Mouse (Mus musculus): ENCODE data around the gene Chrne. TPM values are rescaled to one million over a fixed set of nuclear protein-coding genes. Genes with fewer than 3 reads are reported as not detected.

Gene Chrne
- polyA plus RNA-seq, 1 experiment from 2014 or later: not detected

DNA sequence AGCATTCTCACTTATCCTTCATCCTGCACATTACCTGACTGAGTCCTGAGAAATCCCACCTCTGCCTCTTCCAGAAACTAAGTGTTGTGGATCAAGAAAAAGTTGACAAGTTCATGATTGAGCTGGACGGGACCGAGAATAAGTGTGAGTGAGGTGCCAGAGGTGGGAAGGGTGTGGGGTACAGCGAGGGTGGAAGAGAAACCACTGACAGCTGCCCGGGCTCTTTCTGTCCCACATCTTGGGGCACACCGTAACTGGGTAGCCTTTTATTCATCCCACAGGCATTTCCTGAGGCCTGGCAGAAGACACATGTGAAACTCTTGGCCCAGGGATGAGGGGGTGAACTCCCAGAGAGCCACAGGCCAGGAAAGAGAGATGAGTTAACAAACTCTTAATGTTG, 39.5 kb upstream of the Chrne start:
- Histone ChIP-seq H3K4me1 (ENCODE audit: control insufficient read depth, low read depth, low read length) (peaks cover 20% of the 10 kb centered on the region), H3K36me3 (ENCODE audit: control insufficient read depth, insufficient read depth) (peaks cover 10% of the 10 kb centered on the region), H3K9me3 (replicated peaks; ENCODE audit: control insufficient read depth, low read length) (no peaks in the 10 kb centered on the region), H3K27ac (ENCODE audit: low read length) (no peak overlapping the region), H3K27me3 (ENCODE audit: control insufficient read depth, insufficient read depth, low read depth, low read length) (peaks cover 2% of the 10 kb centered on the region; the same call in 1 of the 2 replicates), H3K9ac (ENCODE audit: low read depth, low read length) (no peak overlapping the region), H3K4me3 (ENCODE audit: low read depth, low read length) (no peak overlapping the region), H3K4me2 (ENCODE audit: low read depth, low read length) (no peak overlapping the region)
- 75% methylated on average over 5 of the region's 5 CpGs for WGBS (ENCODE audit: insufficient replicate concordance)
- ATAC-seq (ENCODE audit: low read depth): no peak

- no peak overlapping the region for H3K9ac ChIP-seq (ENCODE audit: low read depth, low read length)
- ATAC-seq (ENCODE audit: low read depth): no peak
- H3K4me2 ChIP-seq (ENCODE audit: low read depth, low read length): no peak overlapping the region
- 59% methylated on average over 9 of the region's 9 CpGs for WGBS (ENCODE audit: insufficient replicate concordance)
- no peaks in the 10 kb centered on the region for H3K9me3 ChIP-seq (replicated peaks; ENCODE audit: control insufficient read depth, low read length)
- no peak overlapping the region for H3K4me3 ChIP-seq (ENCODE audit: low read depth, low read length)
- peaks cover 21% of the 10 kb centered on the region for H3K4me1 ChIP-seq (ENCODE audit: control insufficient read depth, low read depth, low read length)
- peaks cover 8% of the 10 kb centered on the region for H3K36me3 ChIP-seq (ENCODE audit: control insufficient read depth, insufficient read depth)
- H3K27ac ChIP-seq (ENCODE audit: low read length): no peak overlapping the region
- peaks cover 2% of the 10 kb centered on the region; the same call in 1 of the 2 replicates for H3K27me3 ChIP-seq (ENCODE audit: control insufficient read depth, insufficient read depth, low read depth, low read length)
Observed at GRCm38 (mm10) chr11:70657991-70658390, 39.0 kb upstream of the Chrne start.

DNA sequence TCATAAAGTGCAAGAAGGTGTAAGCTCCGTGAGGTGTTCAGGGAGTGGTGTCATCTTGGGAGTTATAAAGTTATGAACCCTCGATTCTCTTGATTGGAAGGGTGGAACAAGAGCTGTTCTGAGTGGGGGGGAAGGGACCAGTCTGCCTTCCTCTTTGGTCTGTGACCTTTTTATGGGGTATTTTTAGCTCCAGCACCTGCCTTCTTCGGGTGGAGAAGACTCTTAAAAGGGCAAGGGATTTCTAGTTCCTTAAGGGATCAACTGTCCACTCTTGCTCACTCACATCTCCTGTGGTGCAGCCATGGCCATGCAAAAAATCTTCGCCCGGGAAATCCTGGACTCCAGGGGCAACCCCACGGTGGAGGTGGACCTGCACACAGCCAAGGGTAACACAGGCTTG, 38.6 kb upstream of the Chrne start:
- Histone ChIP-seq H3K36me3 (ENCODE audit: control insufficient read depth, insufficient read depth) (peaks cover 5% of the 10 kb centered on the region; the same call in 1 of the 2 replicates), H3K4me3 (ENCODE audit: low read depth, low read length) (no peak overlapping the region), H3K4me2 (ENCODE audit: low read depth, low read length) (no peak overlapping the region), H3K9me3 (replicated peaks; ENCODE audit: control insufficient read depth, low read length) (no peaks in the 10 kb centered on the region), H3K27ac (ENCODE audit: low read length) (no peak overlapping the region), H3K9ac (ENCODE audit: low read depth, low read length) (no peak overlapping the region), H3K27me3 (ENCODE audit: control insufficient read depth, insufficient read depth, low read depth, low read length) (peaks cover 2% of the 10 kb centered on the region; the same call in 1 of the 2 replicates), H3K4me1 (ENCODE audit: control insufficient read depth, low read depth, low read length) (peaks cover 25% of the 10 kb centered on the region)
- 42% methylated on average over 6 of the region's 6 CpGs for WGBS (ENCODE audit: insufficient replicate concordance)
- no peak for ATAC-seq (ENCODE audit: low read depth)

- 17% methylated on average over 3 of the region's 3 CpGs for WGBS (ENCODE audit: insufficient replicate concordance)
- no peak for ATAC-seq (ENCODE audit: low read depth)
Observed at GRCm38 (mm10) chr11:70656964-70657363, 37.9 kb upstream of the Chrne start, which contains the start of gene Eno3. Eno3 (plus strand) TSS chr11:70657202.

GRCm38 (mm10) chr11:70656456-70656927, 37.5 kb upstream of the Chrne start:
- peaks cover 36% of the 10 kb centered on the region for H3K4me1 ChIP-seq (ENCODE audit: control insufficient read depth, low read depth, low read length)
- H3K9me3 ChIP-seq (replicated peaks; ENCODE audit: control insufficient read depth, low read length): no peaks in the 10 kb centered on the region
- peak overlapping the region; percentile 100; the same call in 1 of the 2 replicates for H3K9ac ChIP-seq (ENCODE audit: low read depth, low read length)
- whole genome bisulfite sequencing (ENCODE audit: insufficient replicate concordance): 25% methylated on average over 16 of the region's 16 CpGs
- H3K27ac ChIP-seq (ENCODE audit: low read length): peak overlapping the region; percentile 2; the same call in 1 of the 2 replicates
- H3K4me3 ChIP-seq (ENCODE audit: low read depth, low read length): peak overlapping the region; percentile 99
- no peak for ATAC-seq (ENCODE audit: low read depth)
- peaks cover 2% of the 10 kb centered on the region; the same call in 1 of the 2 replicates for H3K27me3 ChIP-seq (ENCODE audit: control insufficient read depth, insufficient read depth, low read depth, low read length)
- H3K36me3 ChIP-seq (ENCODE audit: control insufficient read depth, insufficient read depth): peaks cover 12% of the 10 kb centered on the region
- H3K4me2 ChIP-seq (ENCODE audit: low read depth, low read length): peak overlapping the region; percentile 92

More at GRCm38 (mm10) chr11:70656964-70657363, 37.9 kb upstream of the Chrne start, which contains the start of gene Eno3:
- Histone ChIP-seq H3K4me3 (ENCODE audit: low read depth, low read length) (peak within 1 kb of the TSS; percentile 99), H3K9ac (ENCODE audit: low read depth, low read length) (peak within 1 kb of the TSS; percentile 100), H3K4me2 (ENCODE audit: low read depth, low read length) (peak within 1 kb of the TSS; percentile 92), H3K36me3 (ENCODE audit: control insufficient read depth, insufficient read depth) (peaks cover 7% of the 10 kb centered on the region), H3K27ac (ENCODE audit: low read length) (peak within 1 kb of the TSS; percentile 99), H3K27me3 (ENCODE audit: control insufficient read depth, insufficient read depth, low read depth, low read length) (peaks cover 2% of the 10 kb centered on the region; the same call in 1 of the 2 replicates), H3K9me3 (replicated peaks; ENCODE audit: control insufficient read depth, low read length) (no peaks in the 10 kb centered on the region), H3K4me1 (ENCODE audit: control insufficient read depth, low read depth, low read length) (peaks cover 31% of the 10 kb centered on the region)

DNA sequence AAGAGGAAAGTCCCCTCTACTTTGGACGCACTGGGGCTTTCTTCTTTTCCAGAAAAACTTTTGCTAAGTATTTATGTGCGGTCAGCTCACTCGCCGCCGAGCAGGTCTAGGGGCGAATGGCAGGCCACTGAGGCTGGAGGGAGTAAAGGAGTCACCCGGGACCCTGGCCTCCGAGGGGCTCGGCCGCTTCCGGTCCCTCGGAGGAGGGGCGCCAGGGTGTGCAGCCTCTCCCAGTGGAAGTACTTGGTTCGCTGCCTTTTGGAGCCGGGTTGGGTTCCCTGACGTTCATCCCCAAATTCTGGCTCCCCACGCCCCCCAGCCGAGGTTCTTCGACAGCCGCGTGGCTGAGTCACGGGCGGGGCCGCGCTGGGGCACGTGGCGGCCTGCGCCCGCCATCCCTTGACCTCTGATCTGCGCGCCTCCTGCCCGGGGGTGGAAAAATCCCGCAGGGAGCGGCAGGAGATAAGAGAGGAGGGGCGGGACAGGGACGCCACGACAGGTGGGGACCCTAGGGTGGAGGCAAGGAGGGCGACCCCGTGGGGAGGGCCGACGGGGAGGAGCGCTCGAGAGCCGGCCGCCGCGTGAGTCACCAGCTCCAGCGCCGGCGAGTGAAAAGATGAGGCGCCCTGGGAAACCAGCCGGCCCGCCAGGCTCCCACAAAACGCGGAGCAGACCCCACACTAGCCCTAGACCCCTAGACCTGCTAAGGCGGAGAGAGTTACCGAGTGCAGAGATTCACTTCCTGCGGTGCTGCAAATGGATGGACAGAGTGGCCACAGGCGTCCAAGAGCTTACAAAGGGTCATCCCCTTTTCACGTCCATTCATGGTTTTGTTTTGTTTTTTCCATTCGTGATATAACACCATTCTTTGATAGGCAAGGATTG, 36.8 kb upstream of the Chrne start:
- Histone ChIP-seq H3K4me1 (ENCODE audit: control insufficient read depth, low read depth, low read length) (peaks cover 43% of the 10 kb centered on the region), H3K4me3 (ENCODE audit: low read depth, low read length) (peak overlapping the region; percentile 99), H3K27me3 (ENCODE audit: control insufficient read depth, insufficient read depth, low read depth, low read length) (peaks cover 2% of the 10 kb centered on the region; the same call in 1 of the 2 replicates), H3K9me3 (replicated peaks; ENCODE audit: control insufficient read depth, low read length) (no peaks in the 10 kb centered on the region), H3K36me3 (ENCODE audit: control insufficient read depth, insufficient read depth) (peaks cover 19% of the 10 kb centered on the region), H3K27ac (ENCODE audit: low read length) (peak overlapping the region; percentile 99), H3K9ac (ENCODE audit: low read depth, low read length) (peak overlapping the region; percentile 100), H3K4me2 (ENCODE audit: low read depth, low read length) (peak overlapping the region; percentile 92)
- under 1% methylated on average over 61 of the region's 61 CpGs for WGBS (ENCODE audit: insufficient replicate concordance)
- no peak for ATAC-seq (ENCODE audit: low read depth)

GRCm38 (mm10) chr11:70654923-70655570, 36.0 kb upstream of the Chrne start:
- WGBS (ENCODE audit: insufficient replicate concordance): under 1% methylated on average over 48 of the region's 48 CpGs
- H3K4me3 ChIP-seq (ENCODE audit: low read depth, low read length): peak overlapping the region; percentile 99
- peaks cover 49% of the 10 kb centered on the region for H3K4me1 ChIP-seq (ENCODE audit: control insufficient read depth, low read depth, low read length)
- H3K4me2 ChIP-seq (ENCODE audit: low read depth, low read length): peak overlapping the region; percentile 92
- H3K9ac ChIP-seq (ENCODE audit: low read depth, low read length): peak overlapping the region; percentile 100
- peaks cover 2% of the 10 kb centered on the region; the same call in 1 of the 2 replicates for H3K27me3 ChIP-seq (ENCODE audit: control insufficient read depth, insufficient read depth, low read depth, low read length)
- H3K27ac ChIP-seq (ENCODE audit: low read length): peak overlapping the region; percentile 99
- ATAC-seq (ENCODE audit: low read depth): peak; percentile 59
- H3K9me3 ChIP-seq (replicated peaks; ENCODE audit: control insufficient read depth, low read length): no peaks in the 10 kb centered on the region
- H3K36me3 ChIP-seq (ENCODE audit: control insufficient read depth, insufficient read depth): peaks cover 26% of the 10 kb centered on the region

DNA sequence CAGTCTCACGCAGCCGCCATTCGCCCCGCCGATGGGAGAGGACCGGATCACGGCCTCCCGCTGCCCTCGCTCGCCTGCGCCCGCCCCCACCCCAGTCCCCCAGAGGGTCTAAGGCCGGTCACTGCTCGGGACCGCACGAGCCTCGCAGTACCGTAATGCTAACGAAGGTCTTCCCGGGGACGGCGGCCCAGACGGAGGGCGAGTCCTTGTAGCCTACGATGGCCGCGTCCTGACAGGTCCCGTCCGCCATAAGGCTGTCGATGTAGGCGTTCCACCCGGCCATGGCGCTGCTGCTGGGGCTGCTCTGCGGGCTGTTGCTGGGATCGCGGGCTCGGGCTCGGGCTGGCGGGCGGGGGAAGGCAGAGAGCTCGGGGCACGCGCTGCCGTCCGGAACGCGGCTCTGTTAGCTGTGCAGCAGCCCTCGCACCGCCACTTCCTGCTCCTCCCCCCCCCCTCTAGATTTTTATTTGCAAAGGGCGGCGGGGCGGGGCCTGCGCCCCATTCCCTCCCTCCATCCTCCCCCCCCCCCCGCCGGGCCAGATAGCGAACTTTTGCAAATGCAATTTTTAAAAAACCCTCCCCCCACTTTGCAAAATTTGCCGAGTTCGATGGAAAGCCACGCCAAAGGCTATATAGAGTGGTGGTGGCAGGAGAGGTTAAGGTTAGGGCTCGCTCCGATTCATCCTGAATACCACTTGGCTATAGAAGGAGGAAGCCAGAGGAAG, 35.3 kb upstream of the Chrne start, which contains the start of gene Pfn1:
Pfn1 (minus strand) TSS at position 447 of the 725 bp plus-strand sequence.
- peak within 1 kb of the TSS; percentile 92 for H3K4me2 ChIP-seq (ENCODE audit: low read depth, low read length)
- H3K36me3 ChIP-seq (ENCODE audit: control insufficient read depth, insufficient read depth): peaks cover 33% of the 10 kb centered on the region
- peaks cover 56% of the 10 kb centered on the region for H3K4me1 ChIP-seq (ENCODE audit: control insufficient read depth, low read depth, low read length)
- H3K4me3 ChIP-seq (ENCODE audit: low read depth, low read length): peak within 1 kb of the TSS; percentile 99
- under 1% methylated on average over 54 of the region's 61 CpGs for WGBS (ENCODE audit: insufficient replicate concordance)
- peaks cover 2% of the 10 kb centered on the region; the same call in 1 of the 2 replicates for H3K27me3 ChIP-seq (ENCODE audit: control insufficient read depth, insufficient read depth, low read depth, low read length)
- ATAC-seq (ENCODE audit: low read depth): peak; percentile 64
- peak within 1 kb of the TSS; percentile 99 for H3K27ac ChIP-seq (ENCODE audit: low read length)
- no peaks in the 10 kb centered on the region for H3K9me3 ChIP-seq (replicated peaks; ENCODE audit: control insufficient read depth, low read length)
- peak within 1 kb of the TSS; percentile 100 for H3K9ac ChIP-seq (ENCODE audit: low read depth, low read length)

Measured in liver, embryonic 16.5 days (tissue).